Mouse (Mus musculus): Measurements from ENCODE around the gene Vps25. TPM values are rescaled to one million over a fixed set of nuclear protein-coding genes. Genes with fewer than 3 reads are reported as not detected.
A peak's percentile ranks its signal among the peaks of the same experiment; 100 is the strongest.

The Vps25 gene
- total and polyA plus RNA-seq, 3 experiments: 105 to 211 (median 132) TPM

GRCm38 (mm10) chr11:101226065-101226701 lies 27.3 kb upstream of the Vps25 start, which contains the start of gene Ezh1:
TSS of gene Ezh1 (minus strand) at chr11:101226463.
- H3K9ac ChIP-seq (ENCODE audit: insufficient read depth, low read depth): peak within 1 kb of the TSS; percentile 87
- DNase-seq (ENCODE audit: extremely low read depth): peak; percentile 81
- H3K79me2 ChIP-seq (replicated peaks; ENCODE audit: control insufficient read depth, extremely low read depth, insufficient read depth, poor library complexity, severe bottlenecking): peaks cover 13% of the 10 kb centered on the region
- in situ Hi-C loops (cut with MboI; ENCODE audit: low pct_ligation_motif_present, low pct_unique_long_range_greater_than_20kb, low sequenced_read_pairs): no loop called here
- dilution Hi-C loops (cut with MboI; ENCODE audit: extremely low pct_ligation_motif_present, extremely low pct_unique_long_range_greater_than_20kb, low sequenced_read_pairs): no loop called here
- H3K36me3 ChIP-seq (replicated peaks in 1 of 2; ENCODE audit: control insufficient read depth in 1 of 2, insufficient read depth in 1 of 2, low read length in 1 of 2): peaks cover 0 to 6% of the 10 kb centered on the region in 2 experiments
- H3K4me3 ChIP-seq (replicated peaks in 1 of 3; ENCODE audit: low read depth in 2 of 3, low read length in 2 of 3, poor library complexity in 1 of 3): peak within 1 kb of the TSS; percentile 83 to 95 (median 85)
- TF ChIP-seq JUND (conservative IDR thresholded peaks at IDR 0.05; ENCODE audit: low read depth, low read length) (no peak), UBTF (IDR thresholded peaks at IDR 0.05; ENCODE audit: low read depth, low read length) (no peak), ZMIZ1 (IDR thresholded peaks at IDR 0.05; ENCODE audit: low read depth, low read length) (0 out of 2 replicates have a peak, but pooled peaks have one; percentile 51), POLR2AphosphoS2 (IDR thresholded peaks at IDR 0.05; ENCODE audit: low read depth, low read length) (no peak), BHLHE40 (IDR thresholded peaks at IDR 0.05; ENCODE audit: low read depth, low read length) (peak; percentile 74), GABPA (IDR thresholded peaks at IDR 0.05; ENCODE audit: insufficient replicate concordance, low read depth, low read length) (no peak), IRF4 (IDR thresholded peaks at IDR 0.05; ENCODE audit: low read depth, low read length) (no peak; the same call in 1 of the 2 replicates), PAX5 (IDR thresholded peaks at IDR 0.05; ENCODE audit: low read length) (no peak), HCFC1 (IDR thresholded peaks at IDR 0.05; ENCODE audit: low read depth, low read length) (peak; percentile 60), ETS1 (conservative IDR thresholded peaks at IDR 0.05; ENCODE audit: low read depth, low read length) (no peak), TCF12 (IDR thresholded peaks at IDR 0.05; ENCODE audit: low read depth, low read length) (peak; percentile 70), EP300 (IDR thresholded peaks at IDR 0.05; ENCODE audit: low read length) (no peak), RAD21 (IDR thresholded peaks at IDR 0.05; ENCODE audit: low read depth, low read length) (no peak), NELFE (IDR thresholded peaks at IDR 0.05; ENCODE audit: low read depth, low read length) (peak; percentile 84), MEF2A (IDR thresholded peaks at IDR 0.05; ENCODE audit: borderline replicate concordance, low read depth, low read length) (0 out of 2 replicates have a peak, but pooled peaks have one; percentile 29), USF1 (IDR thresholded peaks at IDR 0.05; ENCODE audit: low read depth, low read length) (peak; percentile 46), MXI1 (IDR thresholded peaks at IDR 0.05; ENCODE audit: low read depth, low read length) (peak; percentile 94), TBP (conservative IDR thresholded peaks at IDR 0.05; ENCODE audit: low read depth, low read length) (no peak), ZNF384 (IDR thresholded peaks at IDR 0.05; ENCODE audit: low read depth, low read length) (no peak), CHD1 (IDR thresholded peaks at IDR 0.05; ENCODE audit: low read depth, low read length) (no peak), JUN (IDR thresholded peaks at IDR 0.05; ENCODE audit: insufficient read depth, low read depth, low read length) (no peak), USF2 (conservative IDR thresholded peaks at IDR 0.05; ENCODE audit: low read depth, low read length) (no peak; the same call in 1 of the 2 replicates), ELF1 (IDR thresholded peaks at IDR 0.05; ENCODE audit: low read depth, low read length) (peak; percentile 63), SIN3A (IDR thresholded peaks at IDR 0.05; ENCODE audit: low read length) (peak; percentile 94), MAZ (IDR thresholded peaks at IDR 0.05; ENCODE audit: low read depth, low read length) (no peak; the same call in 1 of the 2 replicates), RCOR1 (conservative IDR thresholded peaks at IDR 0.05; ENCODE audit: low read depth, low read length) (0 out of 2 replicates have a peak, but pooled peaks have one; percentile 41), MAFK (IDR thresholded peaks at IDR 0.05; ENCODE audit: insufficient replicate concordance, low read length) (no peak), NRF1 (IDR thresholded peaks at IDR 0.05; ENCODE audit: low read depth, low read length) (peak; percentile 99), ZC3H11A (IDR thresholded peaks at IDR 0.05; ENCODE audit: low read depth, low read length) (no peak), CTCF (conservative IDR thresholded peaks at IDR 0.05 in 1 of 2, IDR thresholded peaks at IDR 0.05 in 1 of 2; ENCODE audit: low read depth in 2 of 2, low read length in 2 of 2) (peak in 1 of 2 experiments; percentile 44; a peak in 2 of 4 replicates), SMC3 (IDR thresholded peaks at IDR 0.05; ENCODE audit: low read depth, low read length) (no peak), MYC (IDR thresholded peaks at IDR 0.05; ENCODE audit: low read depth, low read length) (no peak), E2F4 (IDR thresholded peaks at IDR 0.05; ENCODE audit: insufficient replicate concordance, low read depth, low read length) (peak; percentile 38; the same call in 1 of the 2 replicates), POLR2A (IDR thresholded peaks at IDR 0.05; ENCODE audit: low read depth, low read length) (peak; percentile 67; the same call in 1 of the 2 replicates), KAT2A (IDR thresholded peaks at IDR 0.05; ENCODE audit: insufficient replicate concordance, low read length) (no peak), CHD2 (IDR thresholded peaks at IDR 0.05; ENCODE audit: low read length) (no peak), ZKSCAN1 (IDR thresholded peaks at IDR 0.05; ENCODE audit: borderline replicate concordance, low read depth, low read length) (no peak), MAX (IDR thresholded peaks at IDR 0.05; ENCODE audit: low read length) (peak; percentile 83)
- H3K27me3 ChIP-seq (replicated peaks): peaks cover 30% of the 10 kb centered on the region
- H3K27ac ChIP-seq (ENCODE audit: insufficient read depth, low read depth): no peak within 1 kb of the TSS
- H3K4me1 ChIP-seq (ENCODE audit: control insufficient read depth in 1 of 2, insufficient read depth in 2 of 2): peaks cover 6 to 27% of the 10 kb centered on the region in 2 experiments
- H3K9me3 ChIP-seq (replicated peaks; ENCODE audit: low read length): no peaks in the 10 kb centered on the region
- peak within 1 kb of the TSS; percentile 89 for H3K4me2 ChIP-seq (ENCODE audit: insufficient read depth, low read depth, poor library complexity, severe bottlenecking)

Data from CH12.LX (cell line).